Mouse (Mus musculus) E14TG2a.4 (cell line): ENCODE results near the gene Fam3b.
A peak's percentile ranks its signal among the peaks of the same experiment; 100 is the strongest.

ENCODE experiments used
- H3K27me3 ChIP-seq: 2 replicates; pipeline ENCODE4 v1.6.1; 2014; ENCODE audit warnings: low read length, control low read depth; ENCODE audit not compliant: insufficient read depth
- H3K36me3 ChIP-seq: 2 replicates; pipeline ENCODE4 v1.6.1; 2014; ENCODE audit warnings: low read length, control low read depth; ENCODE audit not compliant: insufficient read depth
- H3K4me1 ChIP-seq: replicated peaks from 2 replicates; pipeline ENCODE4 v1.6.1; 2014; ENCODE audit warnings: low read depth, low read length, control low read depth
- H3K4me3 ChIP-seq: replicated peaks from 2 replicates; pipeline ENCODE4 v1.5.1; 2014; ENCODE audit warnings: mild to moderate bottlenecking, low read length
- H3K9me3 ChIP-seq: 2 replicates; pipeline ENCODE4 v1.6.1; 2014; ENCODE audit warnings: low read length, control low read depth
- CTCF ChIP-seq: conservative IDR thresholded peaks from 2 replicates; pipeline ENCODE4 v1.5.1; 2014; ENCODE audit warnings: low read length
- NANOG ChIP-seq: IDR thresholded peaks from 2 replicates; pipeline ENCODE4 v1.6.1; 2014; ENCODE audit warnings: borderline replicate concordance, low read length, mixed read lengths
- POU5F1 ChIP-seq: IDR thresholded peaks from 2 replicates; pipeline ENCODE4 v1.6.1; 2014; ENCODE audit warnings: low read length, borderline replicate concordance

The Fam3b gene

DNA sequence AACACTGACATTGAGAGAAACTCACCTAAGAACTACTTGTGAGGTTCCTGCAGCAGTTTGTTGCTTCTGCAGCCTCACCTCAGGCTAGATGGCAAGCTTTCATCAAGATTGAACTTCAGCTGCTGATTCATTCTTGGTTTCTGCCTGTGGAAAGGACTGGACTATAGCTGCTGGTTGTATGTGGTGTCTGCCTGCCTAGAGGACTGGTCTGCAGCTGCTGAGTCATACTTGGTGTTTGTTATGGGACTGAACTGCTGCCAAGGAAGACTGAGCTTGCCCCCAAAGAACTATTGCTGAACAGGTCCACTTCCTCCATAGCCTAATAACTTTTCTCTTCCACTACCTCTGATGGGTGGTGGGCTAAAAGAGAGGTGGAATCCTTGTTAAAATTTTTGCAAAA, 67.2 kb downstream of the Fam3b start:
- H3K4me3 ChIP-seq: no peak overlapping the region
- TF ChIP-seq CTCF: no peak
- no peak for TF ChIP-seq POU5F1
- TF ChIP-seq NANOG: no peak
- H3K27me3 ChIP-seq: no peaks in the 10 kb centered on the region
- no peaks in the 10 kb centered on the region for H3K36me3 ChIP-seq
- H3K4me1 ChIP-seq: no peaks in the 10 kb centered on the region
- H3K9me3 ChIP-seq: no peaks in the 10 kb centered on the region

DNA sequence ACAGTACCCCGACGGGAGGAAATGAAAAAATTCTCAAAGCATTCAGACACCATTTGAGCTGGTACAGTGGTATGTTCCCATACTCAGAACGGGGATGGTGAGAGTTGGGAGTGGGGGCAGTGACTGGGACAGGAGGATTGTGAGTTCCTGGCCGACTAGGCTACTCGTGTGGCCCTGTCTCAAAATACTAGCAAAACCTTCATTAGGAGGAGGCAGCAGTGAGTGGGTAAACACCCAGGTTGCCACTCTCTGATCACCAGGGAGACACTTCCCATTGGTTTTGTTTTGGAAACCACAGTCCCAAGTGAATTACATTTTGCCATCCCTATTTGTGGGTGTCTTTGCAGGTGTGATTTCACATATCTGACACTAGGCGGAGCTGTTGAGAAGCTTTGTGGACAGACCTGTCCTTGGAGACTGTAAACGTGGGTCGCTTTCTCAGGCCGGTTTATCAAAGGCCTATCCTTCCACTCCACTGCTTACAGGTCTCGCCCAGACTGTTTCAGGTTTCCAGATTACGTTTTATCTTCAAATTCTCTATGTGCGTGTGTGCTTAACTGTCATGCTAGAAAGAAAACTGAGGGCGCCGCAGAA, 70.8 kb downstream of the Fam3b start:
- no peak overlapping the region for H3K4me3 ChIP-seq
- H3K9me3 ChIP-seq: no peaks in the 10 kb centered on the region
- H3K36me3 ChIP-seq: no peaks in the 10 kb centered on the region
- no peaks in the 10 kb centered on the region for H3K4me1 ChIP-seq
- H3K27me3 ChIP-seq: no peaks in the 10 kb centered on the region
- no peak for TF ChIP-seq POU5F1
- TF ChIP-seq NANOG: no peak
- peak; percentile 99 for TF ChIP-seq CTCF

DNA sequence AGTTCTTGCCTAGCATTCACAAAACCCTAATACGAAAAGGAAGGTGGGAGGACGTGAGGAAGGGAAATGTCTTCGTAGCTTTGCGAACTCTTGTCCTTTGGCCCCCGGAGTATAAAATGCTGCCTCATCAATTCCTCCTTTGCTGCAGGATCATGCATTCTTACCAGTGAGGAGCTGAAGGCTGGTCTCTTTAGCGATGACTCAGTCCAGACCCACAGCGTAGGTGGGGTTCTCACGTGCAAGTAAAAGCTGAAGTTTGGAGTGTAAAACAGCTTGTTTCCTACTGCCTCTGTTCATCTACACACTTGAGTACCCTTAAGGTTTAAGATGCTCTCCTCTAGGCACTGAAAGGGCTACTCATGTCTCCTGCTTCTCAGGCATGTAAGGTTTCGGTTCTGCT, 72.6 kb downstream of the Fam3b start:
- H3K4me3 ChIP-seq: no peak overlapping the region
- TF ChIP-seq CTCF (no peak), POU5F1 (no peak), NANOG (no peak)
- H3K9me3 ChIP-seq: no peaks in the 10 kb centered on the region
- H3K27me3 ChIP-seq: no peaks in the 10 kb centered on the region
- no peaks in the 10 kb centered on the region for H3K4me1 ChIP-seq
- H3K36me3 ChIP-seq: no peaks in the 10 kb centered on the region

DNA sequence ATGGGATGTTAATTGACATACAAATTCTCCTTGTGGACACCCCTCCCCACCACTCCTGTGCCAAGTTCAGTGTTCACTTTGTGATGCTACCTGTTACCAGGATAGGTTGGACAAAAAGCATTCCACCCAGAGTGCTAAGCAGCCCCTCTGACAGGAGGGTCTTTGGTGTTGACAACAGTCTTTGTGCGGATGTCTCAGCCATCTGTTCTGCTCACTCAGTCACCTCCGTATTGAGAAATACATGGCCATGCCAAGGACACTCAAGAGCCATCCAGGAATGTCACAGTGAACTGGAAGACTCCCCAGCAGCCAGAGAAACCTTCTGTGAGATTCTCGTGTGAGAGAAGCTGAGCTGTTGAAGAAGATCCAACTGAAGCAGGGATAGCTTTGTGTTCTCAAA, 76.4 kb downstream of the Fam3b start:
- TF ChIP-seq NANOG: no peak

DNA sequence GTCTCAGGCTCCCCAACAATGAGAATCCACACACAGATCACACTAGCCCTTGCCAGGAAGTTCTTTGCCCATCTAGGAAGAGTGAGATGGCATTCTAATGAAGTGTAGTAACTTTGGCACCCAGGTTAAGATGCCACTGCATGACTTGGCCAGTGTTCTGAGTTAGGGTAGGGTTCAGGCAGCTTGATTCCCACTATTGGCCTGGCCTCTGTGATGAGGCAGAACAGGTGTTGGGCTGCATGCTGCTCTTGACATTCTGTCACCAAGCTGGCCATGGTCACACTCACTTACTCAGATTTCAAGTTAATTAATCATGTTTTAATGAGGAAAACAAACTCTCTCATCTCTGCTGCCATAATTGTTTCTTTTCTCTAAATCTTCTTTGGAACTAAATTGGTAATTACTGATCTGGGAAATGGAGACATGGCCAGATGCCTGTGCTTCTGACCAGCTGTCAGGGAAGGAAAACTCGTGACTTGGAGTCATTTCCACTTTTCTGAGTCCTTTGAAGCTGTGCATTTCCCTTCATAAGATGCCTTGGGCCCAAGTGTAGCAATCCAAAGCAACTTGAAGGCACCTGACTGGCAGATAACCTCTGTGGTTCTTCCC, 77.1 kb downstream of the Fam3b start:
- no peaks in the 10 kb centered on the region for H3K4me1 ChIP-seq
- no peak for TF ChIP-seq NANOG
- no peak for TF ChIP-seq CTCF
- TF ChIP-seq POU5F1: no peak

More for the DNA sequence above, 76.4 kb downstream of the Fam3b start:
- Histone ChIP-seq H3K27me3 (no peaks in the 10 kb centered on the region), H3K4me1 (no peaks in the 10 kb centered on the region), H3K4me3 (no peak overlapping the region), H3K36me3 (no peaks in the 10 kb centered on the region), H3K9me3 (no peaks in the 10 kb centered on the region)

DNA sequence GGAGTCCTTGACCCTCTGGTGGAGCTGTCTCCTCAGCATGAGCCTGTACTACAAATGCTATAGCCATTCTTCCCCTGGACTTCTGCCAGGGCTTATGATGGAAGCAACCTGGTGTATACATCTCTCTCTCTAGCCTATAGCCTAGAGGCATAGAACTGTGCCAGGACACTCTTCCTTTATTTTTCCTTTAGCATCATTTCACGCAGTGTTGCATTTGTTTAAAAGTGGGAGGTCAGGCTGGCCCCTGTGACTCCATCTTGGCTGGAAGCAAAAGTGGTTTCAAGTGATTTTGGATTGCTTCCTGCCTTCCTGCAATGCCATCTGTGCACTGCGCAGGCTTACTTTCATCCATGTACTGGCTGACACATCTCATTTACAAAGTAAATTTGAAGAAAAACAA, 80.4 kb downstream of the Fam3b start:
- Histone ChIP-seq H3K36me3 (no peaks in the 10 kb centered on the region), H3K27me3 (no peaks in the 10 kb centered on the region), H3K9me3 (no peaks in the 10 kb centered on the region), H3K4me3 (no peak overlapping the region), H3K4me1 (no peaks in the 10 kb centered on the region)
- TF ChIP-seq CTCF (no peak), POU5F1 (no peak)

More for the DNA sequence above, 77.1 kb downstream of the Fam3b start:
- H3K27me3 ChIP-seq: no peaks in the 10 kb centered on the region
- H3K4me3 ChIP-seq: no peak overlapping the region
- no peaks in the 10 kb centered on the region for H3K9me3 ChIP-seq
- no peaks in the 10 kb centered on the region for H3K36me3 ChIP-seq

DNA sequence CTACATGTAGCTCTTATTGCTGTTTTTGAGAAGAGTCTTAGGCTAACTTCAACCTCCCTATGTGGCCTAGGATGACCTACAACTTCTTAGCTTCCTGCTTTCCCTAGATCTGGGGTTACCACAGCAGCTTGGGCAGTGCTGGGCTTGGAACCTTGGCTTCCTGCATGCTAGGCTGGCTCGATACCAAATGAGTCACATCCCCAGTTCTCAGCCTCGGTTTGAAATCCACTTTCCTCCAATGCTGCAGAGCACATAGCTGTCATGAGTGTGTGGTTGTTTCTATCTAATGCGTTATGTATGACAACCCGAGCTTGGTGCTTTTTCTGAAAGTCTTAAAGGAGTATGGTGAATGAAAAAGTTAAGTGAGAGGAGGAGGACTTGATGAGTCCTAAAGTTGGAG, 83.3 kb downstream of the Fam3b start:
- H3K4me1 ChIP-seq: no peaks in the 10 kb centered on the region
- H3K4me3 ChIP-seq: no peak overlapping the region
- H3K36me3 ChIP-seq: no peaks in the 10 kb centered on the region
- H3K9me3 ChIP-seq: no peaks in the 10 kb centered on the region
- H3K27me3 ChIP-seq: no peaks in the 10 kb centered on the region
- TF ChIP-seq CTCF (no peak), POU5F1 (no peak), NANOG (no peak)

DNA sequence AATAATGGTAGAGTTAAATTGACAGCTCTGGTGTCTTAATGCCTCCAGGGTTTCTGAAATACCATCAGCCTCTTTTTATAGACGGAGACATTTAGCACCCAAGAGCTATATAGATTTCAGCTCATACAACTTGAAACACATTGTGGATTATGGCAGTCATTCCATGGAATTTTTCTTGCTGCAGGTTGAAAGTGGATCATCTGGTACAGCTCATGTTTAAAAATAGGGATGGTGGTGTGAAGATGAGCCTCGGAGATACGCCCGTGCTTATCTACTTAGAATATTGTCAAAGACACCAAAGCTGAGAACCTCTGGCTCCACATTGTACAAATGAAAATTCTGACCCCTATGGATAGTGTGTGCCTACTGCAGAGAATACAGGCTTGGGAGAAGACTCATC, 84.5 kb downstream of the Fam3b start:
- no peaks in the 10 kb centered on the region for H3K27me3 ChIP-seq
- no peaks in the 10 kb centered on the region for H3K36me3 ChIP-seq
- TF ChIP-seq CTCF: no peak
- TF ChIP-seq NANOG: no peak
- TF ChIP-seq POU5F1: no peak

DNA sequence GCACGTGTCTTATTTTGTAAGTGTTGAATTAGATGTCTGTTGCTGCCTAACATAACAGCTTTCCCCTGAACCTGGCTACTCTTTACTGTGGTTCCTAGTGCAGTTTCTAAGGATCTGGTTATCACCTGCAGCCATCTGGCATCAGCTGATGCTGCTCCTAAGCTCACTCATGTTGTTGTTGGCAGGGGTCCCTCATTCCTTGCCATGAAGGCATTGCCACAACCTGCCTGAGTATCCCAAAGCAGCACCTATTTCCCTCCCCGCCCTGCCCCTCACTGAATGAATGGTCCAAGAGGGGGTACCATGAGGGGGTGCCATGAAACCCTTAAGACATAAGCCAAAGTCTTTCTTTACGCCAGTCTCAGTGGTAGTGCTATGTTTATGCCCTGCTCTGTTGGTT, 86.6 kb downstream of the Fam3b start:
- Histone ChIP-seq H3K4me3 (no peak overlapping the region), H3K36me3 (no peaks in the 10 kb centered on the region), H3K27me3 (no peaks in the 10 kb centered on the region), H3K9me3 (no peaks in the 10 kb centered on the region), H3K4me1 (no peaks in the 10 kb centered on the region)
- TF ChIP-seq CTCF: no peak
- no peak for TF ChIP-seq NANOG
- TF ChIP-seq POU5F1: no peak

More for the DNA sequence above, 84.5 kb downstream of the Fam3b start:
- Histone ChIP-seq H3K9me3 (no peaks in the 10 kb centered on the region), H3K4me1 (no peaks in the 10 kb centered on the region), H3K4me3 (no peak overlapping the region)

DNA sequence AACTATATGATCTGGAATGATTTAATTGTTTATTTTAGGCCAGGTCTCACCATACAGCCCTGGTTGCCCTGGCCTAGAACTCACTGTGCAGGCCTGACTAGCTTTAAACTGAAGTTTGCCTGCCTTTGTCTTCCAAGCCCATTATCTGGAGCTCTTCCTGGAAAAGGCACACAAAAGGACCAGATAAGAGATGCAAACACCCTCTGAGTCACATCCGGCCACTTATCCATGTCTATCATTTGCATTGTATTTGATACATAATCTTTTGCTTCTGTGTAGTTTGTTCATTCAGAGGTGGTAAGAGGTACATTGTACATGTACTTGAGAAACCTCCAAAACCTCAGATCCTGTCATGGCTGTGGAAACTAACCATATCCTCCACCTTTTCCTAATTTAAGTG, 91.0 kb downstream of the Fam3b start:
- H3K27me3 ChIP-seq: no peaks in the 10 kb centered on the region
- no peaks in the 10 kb centered on the region for H3K36me3 ChIP-seq
- TF ChIP-seq CTCF: no peak
- TF ChIP-seq POU5F1: no peak
- TF ChIP-seq NANOG: no peak
- H3K9me3 ChIP-seq: no peaks in the 10 kb centered on the region
- no peak overlapping the region for H3K4me3 ChIP-seq
- H3K4me1 ChIP-seq: no peaks in the 10 kb centered on the region
